Mouse (Mus musculus) layer of hippocampus, adult 2 months (tissue): ENCODE measurements around the gene Fam19a2. TPM values are rescaled to one million over a fixed set of nuclear protein-coding genes. Genes with fewer than 3 reads are reported as not detected.

ENCODE experiments used
- DNase-seq, 2 experiments: peaks; one replicate each; pipeline ENCODE4 v3.0.0; 2022; ENCODE audit warnings: low spot score in 2 of 2
- H3K27ac ChIP-seq: fragments of 200-600 bp; 2 replicates; pipeline ENCODE4 v1.8.1; 2022
- H3K4me3 ChIP-seq: fragments of 200-600 bp; 2 replicates; pipeline ENCODE4 v1.8.1; 2022; ENCODE audit warnings: mild to moderate bottlenecking
- CTCF ChIP-seq: fragments of 200-600 bp; conservative IDR thresholded peaks from 2 replicates; pipeline ENCODE4 v1.8.1; 2022; ENCODE audit warnings: antibody characterized with exemption, mild to moderate bottlenecking, moderate library complexity
- long read RNA-seq, 2 experiments: library from polyadenylated mRNA; stranded (forward); transcript quantifications; one replicate each; pipeline ENCODE4 v2.0.0; 2021; ENCODE audit warnings: borderline mapping rate in 2 of 2
- total RNA-seq, 2 experiments: library from RNA; stranded (reverse); gene quantifications; 2 replicates each; pipeline ENCODE4 v1.2.3; 2021

Gene Fam19a2
- 10 to 100 TPM; 49.3 to 51.7 TPM for total RNA-seq
- long read RNA-seq, experiment 1, full-length matches to known transcripts, result 17 of 22 reads
- long read RNA-seq, experiment 1, partial matches to known transcripts, result 4 of 22 reads
- long read RNA-seq, experiment 1, other reads (novel, unspliced or antisense), result 1 of 22 reads
- long read RNA-seq, experiment 2, full-length matches to known transcripts, result 18 of 26 reads
- long read RNA-seq, experiment 2, partial matches to known transcripts, result 0 of 26 reads
- long read RNA-seq, experiment 2, other reads (novel, unspliced or antisense), result 8 of 26 reads

GRCm38 (mm10) chr10:123263876-123264309 is at the start of gene Fam19a2:
Fam19a2 (plus strand) TSS chr10:123263996.
- peak within 1 kb of the TSS; percentile 69 for H3K4me3 ChIP-seq
- TF ChIP-seq CTCF, result peak; percentile 96
- H3K27ac ChIP-seq, result peak within 1 kb of the TSS; percentile 79
- peak; percentile 68 to 71 for DNase-seq

GRCm38 (mm10) chr10:123222785-123223184 is 41.0 kb upstream of the Fam19a2 start:
- no peak overlapping the region for H3K4me3 ChIP-seq
- no peak for TF ChIP-seq CTCF
- no peak for DNase-seq
- no peak overlapping the region for H3K27ac ChIP-seq

- no peak for DNase-seq
- no peak for TF ChIP-seq CTCF
- Histone ChIP-seq H3K4me3 (no peak overlapping the region), H3K27ac (no peak overlapping the region)
Measured at GRCm38 (mm10) chr10:123229420-123229819, 34.4 kb upstream of the Fam19a2 start.

GRCm38 (mm10) chr10:123248063-123248462 is 15.7 kb upstream of the Fam19a2 start:
- H3K27ac ChIP-seq, result no peak overlapping the region
- DNase-seq, result no peak
- no peak overlapping the region for H3K4me3 ChIP-seq
- TF ChIP-seq CTCF, result no peak

GRCm38 (mm10) chr10:123251904-123252303 is 11.9 kb upstream of the Fam19a2 start:
- Histone ChIP-seq H3K27ac (no peak overlapping the region), H3K4me3 (no peak overlapping the region)
- DNase-seq, result no peak
- TF ChIP-seq CTCF, result no peak

- no peak for DNase-seq
- Histone ChIP-seq H3K4me3 (no peak overlapping the region), H3K27ac (no peak overlapping the region)
- peak; percentile 89 for TF ChIP-seq CTCF
Measured at GRCm38 (mm10) chr10:123254299-123254698, 9.5 kb upstream of the Fam19a2 start.

- Histone ChIP-seq H3K27ac (no peak overlapping the region), H3K4me3 (no peak overlapping the region)
- DNase-seq, result no peak
- TF ChIP-seq CTCF, result peak; percentile 40
Measured at GRCm38 (mm10) chr10:123255674-123256348, 8.0 kb upstream of the Fam19a2 start.

GRCm38 (mm10) chr10:123264461-123265191 is 830 bp downstream of the Fam19a2 start:
- Histone ChIP-seq H3K27ac (peak overlapping the region; percentile 79), H3K4me3 (peak overlapping the region; percentile 69)
- peak; percentile 54 to 72 for DNase-seq
- no peak for TF ChIP-seq CTCF

- no peak for DNase-seq
- peak overlapping the region; percentile 79 for H3K27ac ChIP-seq
- H3K4me3 ChIP-seq, result peak overlapping the region; percentile 69
- no peak for TF ChIP-seq CTCF
Measured at GRCm38 (mm10) chr10:123265241-123265790, 1.5 kb downstream of the Fam19a2 start.

GRCm38 (mm10) chr10:123268568-123268967 is 4.8 kb downstream of the Fam19a2 start:
- TF ChIP-seq CTCF, result no peak
- Histone ChIP-seq H3K27ac (peak overlapping the region; percentile 79), H3K4me3 (peak overlapping the region; percentile 39; the same call in 1 of the 2 replicates)
- peak; percentile 38 to 45 for DNase-seq

GRCm38 (mm10) chr10:123274554-123274953 is 10.8 kb downstream of the Fam19a2 start:
- Histone ChIP-seq H3K4me3 (no peak overlapping the region), H3K27ac (no peak overlapping the region)
- TF ChIP-seq CTCF, result no peak
- no peak for DNase-seq

- TF ChIP-seq CTCF, result no peak
- DNase-seq, result no peak
- H3K27ac ChIP-seq, result no peak overlapping the region
- H3K4me3 ChIP-seq, result no peak overlapping the region
Measured at GRCm38 (mm10) chr10:123307300-123307699, 43.5 kb downstream of the Fam19a2 start.

- Histone ChIP-seq H3K4me3 (no peak overlapping the region), H3K27ac (no peak overlapping the region)
- DNase-seq, result no peak
- no peak for TF ChIP-seq CTCF
Measured at GRCm38 (mm10) chr10:123326271-123326670, 62.5 kb downstream of the Fam19a2 start.
